Mouse (Mus musculus) intestine, postnatal 0 days (tissue): ENCODE results near the gene Etnk2. TPM values are rescaled to one million over a fixed set of nuclear protein-coding genes. Genes with fewer than 3 reads are reported as not detected.

Experiments
- ATAC-seq: fragments of 200-750 bp; cut with Nextera tagmentation; 2 replicates; pipeline ENCODE4 v1.8.0; 2017; ENCODE audit warnings: mild to moderate bottlenecking, moderate TSS enrichment, moderate library complexity
- H3K27ac ChIP-seq: fragments of 300-500 bp; sonication (generic); 2 replicates; pipeline ENCODE4 v1.5.1; 2014; ENCODE audit warnings: mild to moderate bottlenecking, low read depth, low read length, moderate library complexity
- H3K27me3 ChIP-seq: fragments of 300-500 bp; sonication (generic); replicated peaks from 2 replicates; pipeline ENCODE4 v1.6.1; 2014; ENCODE audit warnings: low read length, mixed read lengths; ENCODE audit not compliant: control insufficient read depth, insufficient read depth
- H3K36me3 ChIP-seq: fragments of 300-500 bp; sonication (generic); 2 replicates; pipeline ENCODE4 v1.6.1; 2014; ENCODE audit warnings: mild to moderate bottlenecking, moderate library complexity; ENCODE audit not compliant: control insufficient read depth, insufficient read depth
- H3K4me1 ChIP-seq: fragments of 300-500 bp; sonication (generic); replicated peaks from 2 replicates; pipeline ENCODE4 v1.6.1; 2014; ENCODE audit warnings: antibody characterized with exemption, low read length, mixed read lengths; ENCODE audit not compliant: control insufficient read depth, insufficient read depth
- H3K4me2 ChIP-seq: fragments of 300-500 bp; sonication (generic); replicated peaks from 2 replicates; pipeline ENCODE4 v1.6.1; 2014; ENCODE audit warnings: low read depth, mild to moderate bottlenecking, moderate library complexity
- H3K4me3 ChIP-seq: fragments of 300-500 bp; sonication (generic); 2 replicates; pipeline ENCODE4 v1.5.1; 2014; ENCODE audit warnings: low read depth, low read length
- H3K9ac ChIP-seq: fragments of 300-500 bp; sonication (generic); 2 replicates; pipeline ENCODE4 v1.6.1; 2014; ENCODE audit warnings: mild to moderate bottlenecking, low read depth, low read length
- H3K9me3 ChIP-seq: fragments of 300-500 bp; sonication (generic); 2 replicates; pipeline ENCODE4 v1.6.1; 2016; ENCODE audit warnings: mixed run types; ENCODE audit not compliant: control insufficient read depth
- CTCF ChIP-seq: sonication (generic); IDR thresholded peaks from 2 replicates; pipeline ENCODE4 v1.5.1; 2016; ENCODE audit warnings: low read depth, mild to moderate bottlenecking, control low read depth, antibody characterized with exemption, moderate library complexity
- WGBS: fragments of 180-500 bp; shearing (Covaris S2); extraction: QIAGEN DNeasy Blood & Tissue Kit; methylation state at CpG from one replicate; pipeline ENCODE4 v1.1.7; 2014; 5-methylcytosine and 5-hydroxymethylcytosine counted together
- polyA plus RNA-seq: library from polyadenylated mRNA; unstranded; fragments of >200 nt; fragmentation: Nextera tagmentation; extraction: Ambion mirVana; gene quantifications from 2 replicates; pipeline ENCODE4 v1.2.1, GENCODE M21; 2015

Gene Etnk2
- polyA plus RNA-seq, 1 experiment from 2014 or later: 6.0 TPM

DNA sequence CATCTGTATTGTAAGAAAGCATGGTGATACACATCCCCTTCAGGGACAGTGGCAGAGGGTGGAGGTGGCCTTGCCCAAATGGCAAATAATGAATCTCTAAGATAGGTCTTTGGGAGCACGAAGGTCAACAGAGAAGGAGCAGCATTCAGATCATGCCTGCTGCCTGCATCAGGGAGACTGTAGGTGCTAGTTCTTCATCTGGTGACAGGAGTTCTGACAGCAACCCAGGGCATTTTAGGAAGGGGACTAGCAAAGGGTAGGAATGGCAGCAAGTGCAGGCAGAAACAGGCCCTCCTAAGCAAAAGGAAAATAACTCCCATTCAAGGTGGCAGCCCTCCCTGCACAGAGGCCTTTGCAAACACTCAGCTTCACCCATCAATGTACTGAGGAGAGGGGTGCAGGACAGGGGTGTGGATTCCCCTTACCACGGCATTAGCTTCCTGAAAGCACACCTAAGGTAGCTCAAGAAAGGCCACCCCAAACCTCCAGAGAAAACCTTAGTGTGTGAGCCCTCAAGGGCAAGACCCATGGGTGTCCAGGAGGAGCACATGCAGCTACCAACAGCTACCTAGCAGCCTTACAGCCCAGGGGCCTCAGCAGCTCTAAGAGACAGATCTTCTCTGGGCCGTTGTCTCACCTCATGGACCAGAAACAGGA is 55.9 kb downstream of the Etnk2 start:
- no peaks in the 10 kb centered on the region; the same call in 1 of the 2 replicates for H3K36me3 ChIP-seq
- H3K4me2 ChIP-seq: peak overlapping the region; percentile 77; the same call in 1 of the 2 replicates
- H3K27ac ChIP-seq: no peak overlapping the region
- H3K9ac ChIP-seq: 0 out of 2 replicates have a peak overlapping the region, but pooled peaks have one; percentile 56
- peaks cover 33% of the 10 kb centered on the region for H3K4me1 ChIP-seq
- H3K27me3 ChIP-seq: no peaks in the 10 kb centered on the region
- 55% methylated on average over 3 of the region's 3 CpGs for WGBS
- H3K4me3 ChIP-seq: no peak overlapping the region
- no peak for TF ChIP-seq CTCF
- H3K9me3 ChIP-seq: no peaks in the 10 kb centered on the region
- ATAC-seq: no peak

DNA sequence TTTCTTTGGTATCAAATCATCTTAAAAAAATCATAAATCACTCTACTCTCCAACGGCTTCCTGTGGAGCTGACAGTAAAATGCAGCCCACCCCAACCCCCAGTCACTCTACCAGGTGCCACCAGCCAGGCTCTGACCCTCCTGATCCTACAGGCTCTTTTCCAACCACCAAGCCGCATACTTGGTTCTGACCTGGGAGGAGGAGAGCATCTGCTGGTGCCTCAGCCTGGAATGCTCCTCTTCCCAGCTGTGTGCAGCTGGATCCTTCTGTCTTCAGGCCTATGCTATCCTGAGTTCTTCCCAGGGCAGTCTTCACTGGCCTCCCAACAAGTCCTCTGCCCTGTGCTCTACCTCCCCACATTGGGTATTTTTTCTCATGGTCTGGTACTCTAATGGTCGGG is 57.1 kb downstream of the Etnk2 start:
- H3K4me2 ChIP-seq: peak overlapping the region; percentile 79; the same call in 1 of the 2 replicates
- peaks cover 28% of the 10 kb centered on the region for H3K4me1 ChIP-seq
- H3K27ac ChIP-seq: no peak overlapping the region
- ATAC-seq: no peak
- no peaks in the 10 kb centered on the region for H3K36me3 ChIP-seq
- H3K4me3 ChIP-seq: no peak overlapping the region
- 64% methylated on average over 3 of the region's 3 CpGs for WGBS
- no peaks in the 10 kb centered on the region for H3K9me3 ChIP-seq
- H3K9ac ChIP-seq: no peak overlapping the region
- no peak for TF ChIP-seq CTCF
- H3K27me3 ChIP-seq: no peaks in the 10 kb centered on the region

DNA sequence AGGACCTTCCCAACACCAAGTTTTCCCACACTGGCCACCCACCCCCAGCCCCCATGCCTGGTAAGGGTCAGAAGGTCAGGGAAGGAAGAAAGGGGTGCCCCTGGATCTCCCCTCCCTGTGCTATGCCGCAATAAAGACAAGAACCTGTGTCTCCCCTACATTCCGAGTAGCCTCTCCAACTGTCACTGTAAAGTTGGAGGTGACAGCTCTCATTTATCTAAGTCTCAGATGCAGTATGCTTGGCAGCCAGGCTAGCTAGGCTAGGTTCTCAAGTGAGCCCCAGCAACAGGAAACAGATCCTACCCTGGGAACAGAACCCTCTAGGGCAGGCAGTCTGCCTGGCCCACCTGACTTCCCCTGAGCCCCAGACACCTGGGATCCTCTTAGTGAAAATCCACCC is 57.7 kb downstream of the Etnk2 start:
- Histone ChIP-seq H3K9me3 (no peaks in the 10 kb centered on the region), H3K4me2 (peak overlapping the region; percentile 79), H3K27me3 (no peaks in the 10 kb centered on the region), H3K4me3 (peak overlapping the region; percentile 84; the same call in 1 of the 2 replicates), H3K9ac (no peak overlapping the region), H3K36me3 (no peaks in the 10 kb centered on the region), H3K27ac (no peak overlapping the region), H3K4me1 (peaks cover 23% of the 10 kb centered on the region)
- TF ChIP-seq CTCF: no peak
- no peak for ATAC-seq
- 62% methylated on average over 2 of the region's 2 CpGs for WGBS

DNA sequence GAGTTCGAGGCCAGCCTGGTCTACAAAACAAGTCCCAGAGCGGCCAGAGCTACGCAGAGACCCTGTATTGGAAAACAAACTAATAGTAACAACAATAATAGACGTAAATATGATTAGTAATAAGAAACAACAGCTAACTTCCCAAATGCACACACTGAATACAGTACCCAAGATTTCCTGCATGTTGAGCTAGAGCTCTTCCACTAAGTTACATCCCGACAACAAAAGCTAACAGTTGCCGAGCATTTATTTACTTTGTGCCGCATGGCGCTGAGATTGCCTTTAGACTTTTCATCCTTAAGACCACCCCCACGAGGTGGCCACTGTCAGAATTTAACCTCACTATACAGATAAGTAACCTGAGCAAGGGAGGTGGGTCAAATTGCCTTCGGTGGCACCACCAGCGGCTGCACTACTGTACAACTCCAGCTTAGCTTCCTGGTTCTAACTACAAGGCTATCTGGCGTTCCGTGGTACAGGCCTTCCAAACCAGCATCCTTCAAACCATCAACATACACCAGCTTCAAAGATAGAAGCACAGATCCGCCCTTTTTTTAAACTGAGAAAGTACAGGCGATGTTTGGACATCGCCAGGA is 58.7 kb downstream of the Etnk2 start:
- peak; percentile 61 for TF ChIP-seq CTCF
- Histone ChIP-seq H3K36me3 (no peaks in the 10 kb centered on the region), H3K4me1 (peaks cover 21% of the 10 kb centered on the region), H3K27ac (peak overlapping the region; percentile 96), H3K4me2 (peak overlapping the region; percentile 79), H3K9me3 (no peaks in the 10 kb centered on the region), H3K4me3 (peak overlapping the region; percentile 84), H3K9ac (peak overlapping the region; percentile 90), H3K27me3 (no peaks in the 10 kb centered on the region)
- WGBS: 28% methylated on average over 16 of the region's 16 CpGs
- ATAC-seq: no peak

DNA sequence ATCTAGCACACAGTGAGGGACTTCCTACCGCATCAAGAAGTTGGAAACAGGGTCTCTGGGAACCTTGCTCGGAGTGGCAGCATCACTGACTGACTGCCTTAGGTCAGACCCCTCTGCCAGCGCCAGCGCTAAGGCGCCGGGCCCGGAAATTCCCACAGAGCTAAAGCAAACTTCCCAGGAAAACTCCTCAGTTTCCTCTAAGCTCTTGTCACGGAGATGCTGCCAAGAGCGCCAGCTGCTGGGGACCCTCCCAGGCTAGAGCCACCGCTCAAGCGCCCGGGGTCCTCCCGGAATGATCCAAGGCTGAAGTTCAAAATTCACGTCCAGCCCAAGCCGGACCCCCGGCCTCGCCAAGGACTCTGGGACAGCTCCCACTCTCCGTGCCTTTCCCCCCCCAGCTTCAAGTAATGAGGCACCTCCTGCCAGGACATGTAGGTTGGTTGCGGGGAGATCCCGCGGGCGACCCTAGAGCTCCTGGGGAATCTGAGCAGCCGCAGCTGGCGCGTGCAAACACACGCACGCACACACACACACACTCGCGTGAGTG is 59.3 kb downstream of the Etnk2 start:
- peak overlapping the region; percentile 90 for H3K9ac ChIP-seq
- peak overlapping the region; percentile 96 for H3K27ac ChIP-seq
- 0 out of 2 replicates have a peak, but pooled peaks have one; percentile 13 for TF ChIP-seq CTCF
- no peaks in the 10 kb centered on the region for H3K27me3 ChIP-seq
- H3K4me1 ChIP-seq: peaks cover 15% of the 10 kb centered on the region
- H3K4me3 ChIP-seq: peak overlapping the region; percentile 84
- ATAC-seq: no peak
- H3K9me3 ChIP-seq: no peaks in the 10 kb centered on the region
- H3K4me2 ChIP-seq: peak overlapping the region; percentile 79
- no peaks in the 10 kb centered on the region for H3K36me3 ChIP-seq
- under 1% methylated on average over 29 of the region's 29 CpGs for WGBS

DNA sequence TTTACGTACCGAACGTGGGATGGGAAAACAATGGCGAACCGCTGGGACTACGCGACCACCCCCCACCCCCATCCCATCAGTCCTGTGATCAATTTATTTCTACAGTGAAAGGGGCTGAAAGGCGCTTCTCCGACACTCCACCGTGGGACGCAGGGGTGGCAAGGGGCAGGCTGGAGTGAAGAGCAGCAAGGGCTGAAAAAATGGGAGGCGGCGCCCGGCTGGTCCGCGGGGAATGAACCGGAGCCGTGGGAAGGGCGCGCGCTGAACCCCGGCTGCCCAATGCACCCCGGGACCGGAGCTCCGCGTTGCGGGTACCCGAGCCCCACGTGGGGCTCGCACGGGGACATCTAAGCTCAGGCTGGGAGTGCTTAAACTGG is 59.8 kb downstream of the Etnk2 start:
- no peaks in the 10 kb centered on the region for H3K27me3 ChIP-seq
- 0 out of 2 replicates have a peak, but pooled peaks have one; percentile 5 for ATAC-seq
- WGBS: under 1% methylated on average over 31 of the region's 31 CpGs

More for the DNA sequence above, 59.8 kb downstream of the Etnk2 start:
- H3K4me3 ChIP-seq: peak overlapping the region; percentile 84
- H3K27ac ChIP-seq: peak overlapping the region; percentile 96
- no peaks in the 10 kb centered on the region for H3K9me3 ChIP-seq
- no peak for TF ChIP-seq CTCF
- H3K36me3 ChIP-seq: no peaks in the 10 kb centered on the region
- H3K4me1 ChIP-seq: peaks cover 15% of the 10 kb centered on the region
- peak overlapping the region; percentile 90 for H3K9ac ChIP-seq
- peak overlapping the region; percentile 79 for H3K4me2 ChIP-seq
